Mouse (Mus musculus) cerebellum, adult 9-10 months (tissue): ENCODE data around the gene Wdr61.
A peak's percentile ranks its signal among the peaks of the same experiment; 100 is the strongest.

Experiments
- DNase-seq: peaks from one replicate; pipeline ENCODE4 v3.0.0; 2022

Wdr61 gene

DNA sequence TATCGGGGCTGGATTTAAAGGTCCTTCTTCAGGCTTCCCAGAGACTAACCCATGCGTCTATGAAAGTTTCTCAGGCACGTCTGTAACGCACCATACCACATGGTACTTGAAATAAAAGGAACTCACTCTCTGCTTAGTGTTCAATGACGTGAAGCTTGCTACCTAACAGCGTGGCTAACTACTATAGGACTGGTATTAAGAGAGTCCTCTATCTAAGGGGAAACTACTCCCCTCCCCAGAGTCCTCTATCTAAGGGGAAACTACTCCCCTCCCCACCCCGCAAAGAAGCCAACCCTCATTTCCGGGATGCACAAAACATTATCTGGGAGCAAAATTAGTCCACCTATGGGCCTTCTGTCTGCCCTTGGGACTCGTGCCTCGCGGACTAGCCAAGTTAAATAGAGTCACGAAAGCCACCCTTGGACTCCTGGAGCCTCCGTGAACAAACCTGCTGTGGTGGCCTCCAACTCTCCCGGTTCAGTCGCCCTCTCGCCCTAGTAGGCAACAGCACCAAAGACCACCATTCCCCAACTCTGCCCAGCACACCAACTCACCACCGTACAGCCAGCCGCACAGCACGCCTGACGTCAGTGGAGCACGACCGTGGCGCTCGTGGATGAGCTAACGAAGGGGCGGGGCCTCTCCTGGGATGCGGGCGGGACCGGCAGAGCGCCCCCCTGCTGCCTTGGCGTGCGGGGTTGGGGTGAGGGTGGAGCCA lies at the start of gene Wdr61:
Gene Wdr61, minus strand, starts transcription at position 599 of the 718 bp plus-strand sequence.
- peak; percentile 96 for DNase-seq

- no peak for DNase-seq
Measured at GRCm38 (mm10) chr9:54784003-54784402, 49.7 kb upstream of the Wdr61 start.

DNA sequence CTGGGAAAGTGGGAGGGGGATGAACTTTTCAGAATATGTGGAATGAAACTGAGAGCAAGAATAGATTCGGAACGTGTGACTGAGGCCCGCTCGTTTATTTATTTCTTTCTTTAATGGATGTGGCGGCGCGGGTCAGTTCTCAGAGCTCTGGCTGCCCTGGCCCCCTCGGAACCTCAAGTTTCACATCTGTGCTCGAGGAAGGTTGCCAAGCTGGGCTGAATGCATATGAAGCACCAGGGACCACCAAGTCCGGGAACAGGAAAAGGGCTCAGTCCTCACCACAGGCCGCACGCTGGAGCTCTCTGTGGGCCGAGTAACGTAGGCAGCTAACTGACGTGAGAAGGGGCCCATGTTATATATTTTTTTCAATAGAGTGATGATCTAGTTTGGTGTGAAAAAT lies 48.2 kb upstream of the Wdr61 start:
- no peak for DNase-seq

GRCm38 (mm10) chr9:54779280-54779679 lies 45.0 kb upstream of the Wdr61 start:
- no peak for DNase-seq

DNA sequence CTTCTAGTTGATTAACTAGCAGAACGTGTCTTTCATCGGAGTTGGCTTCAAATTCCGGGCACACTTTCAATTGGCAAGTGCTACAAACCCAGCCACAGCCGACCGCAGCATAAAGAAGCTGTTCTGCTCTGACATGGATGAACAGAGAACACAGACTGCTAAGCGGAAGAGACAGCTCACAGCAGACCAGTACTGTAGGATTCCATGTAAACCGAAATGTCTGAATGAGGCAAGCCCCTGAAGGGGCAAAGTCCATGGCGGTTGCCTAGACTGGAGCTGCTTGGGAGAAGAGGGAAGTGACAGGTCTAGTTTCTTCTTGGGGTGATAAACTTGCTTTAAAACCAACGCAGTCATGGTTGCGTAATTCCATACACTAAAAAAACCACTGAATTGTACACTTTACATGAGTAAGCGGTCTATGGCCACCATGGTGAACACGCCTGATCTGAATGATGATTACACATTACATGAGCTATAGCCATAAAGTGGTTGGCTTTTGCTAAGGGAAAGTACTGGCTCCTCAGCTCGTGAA lies 42.2 kb upstream of the Wdr61 start:
- no peak for DNase-seq

GRCm38 (mm10) chr9:54770140-54770780 lies 35.9 kb upstream of the Wdr61 start:
- no peak for DNase-seq

DNA sequence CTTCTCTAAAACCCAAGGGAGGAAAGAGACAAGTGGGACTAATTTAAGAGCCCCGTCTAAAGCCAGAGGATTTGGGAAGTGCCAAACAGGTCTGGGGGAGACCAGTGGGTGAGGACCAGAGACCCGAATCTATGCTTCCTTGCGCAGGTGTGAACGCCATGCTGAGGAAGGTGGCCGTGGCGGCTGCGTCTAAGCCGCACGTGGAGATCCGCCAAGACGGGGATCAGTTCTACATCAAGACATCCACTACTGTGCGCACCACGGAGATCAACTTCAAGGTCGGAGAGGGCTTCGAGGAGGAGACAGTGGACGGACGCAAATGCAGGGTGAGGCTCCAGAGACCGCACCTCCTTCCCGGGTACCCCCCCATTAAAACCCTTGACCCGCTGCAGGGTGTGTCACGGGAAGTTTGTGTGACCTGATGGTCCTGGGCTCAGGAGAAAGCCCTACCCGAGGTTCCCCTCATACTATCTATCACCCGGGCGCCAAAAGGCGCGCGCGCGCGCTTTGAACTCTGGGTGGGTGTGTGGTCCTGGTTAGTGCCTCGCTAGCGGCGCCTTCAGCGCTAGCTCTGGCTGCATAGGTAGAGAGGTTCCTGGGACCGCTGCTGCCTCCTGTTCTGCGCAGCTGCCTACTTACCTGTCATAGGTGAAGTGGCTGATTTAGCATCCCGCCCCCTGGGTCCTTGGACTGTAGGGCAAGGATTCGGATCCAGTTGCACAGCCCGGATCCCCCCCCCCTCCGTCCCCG lies 31.2 kb upstream of the Wdr61 start:
- DNase-seq, result no peak

- no peak for DNase-seq
Measured at GRCm38 (mm10) chr9:54764561-54765217, 30.4 kb upstream of the Wdr61 start, which contains the start of gene Crabp1. Gene Crabp1, plus strand, starts transcription at chr9:54764748.

DNA sequence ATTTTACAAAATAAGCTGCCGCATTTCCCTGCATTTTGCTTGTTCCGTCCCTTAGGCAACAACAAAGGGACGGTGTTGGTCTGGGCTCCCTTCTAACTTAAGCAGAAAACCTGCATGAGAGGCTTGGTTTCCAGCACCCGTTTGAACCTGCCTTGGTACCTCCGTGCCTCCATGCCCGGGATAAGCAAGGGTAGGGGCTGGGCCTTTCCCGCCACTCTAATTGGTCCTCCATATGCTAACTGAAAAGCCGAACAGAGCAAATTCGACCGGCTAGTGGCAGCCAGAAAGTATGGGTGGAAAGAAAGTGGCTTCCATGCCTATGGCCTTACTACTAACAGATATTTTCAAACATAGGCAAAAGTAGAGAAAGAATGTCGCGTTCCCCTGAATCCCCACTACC lies 29.8 kb upstream of the Wdr61 start:
- no peak for DNase-seq

- no peak for DNase-seq
Measured at GRCm38 (mm10) chr9:54759592-54759991, 25.3 kb upstream of the Wdr61 start.

DNA sequence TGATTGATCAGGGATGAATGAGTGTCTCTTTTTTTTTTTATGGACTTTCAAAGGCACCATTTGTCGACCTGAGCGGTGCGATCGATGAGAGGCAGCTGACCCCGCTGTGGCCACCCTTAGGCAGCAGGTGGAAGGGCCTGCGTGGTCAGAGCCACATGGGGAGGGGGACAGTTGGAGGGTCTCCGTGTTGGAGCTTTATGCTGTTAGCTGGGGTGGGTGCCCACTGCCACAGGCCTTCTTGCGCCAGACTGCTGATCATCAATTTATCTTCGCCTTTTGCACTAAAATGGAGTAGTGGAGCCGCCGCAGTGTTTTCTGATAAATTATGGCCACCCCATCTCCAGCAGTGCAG lies 18.6 kb upstream of the Wdr61 start:
- DNase-seq, result no peak

DNA sequence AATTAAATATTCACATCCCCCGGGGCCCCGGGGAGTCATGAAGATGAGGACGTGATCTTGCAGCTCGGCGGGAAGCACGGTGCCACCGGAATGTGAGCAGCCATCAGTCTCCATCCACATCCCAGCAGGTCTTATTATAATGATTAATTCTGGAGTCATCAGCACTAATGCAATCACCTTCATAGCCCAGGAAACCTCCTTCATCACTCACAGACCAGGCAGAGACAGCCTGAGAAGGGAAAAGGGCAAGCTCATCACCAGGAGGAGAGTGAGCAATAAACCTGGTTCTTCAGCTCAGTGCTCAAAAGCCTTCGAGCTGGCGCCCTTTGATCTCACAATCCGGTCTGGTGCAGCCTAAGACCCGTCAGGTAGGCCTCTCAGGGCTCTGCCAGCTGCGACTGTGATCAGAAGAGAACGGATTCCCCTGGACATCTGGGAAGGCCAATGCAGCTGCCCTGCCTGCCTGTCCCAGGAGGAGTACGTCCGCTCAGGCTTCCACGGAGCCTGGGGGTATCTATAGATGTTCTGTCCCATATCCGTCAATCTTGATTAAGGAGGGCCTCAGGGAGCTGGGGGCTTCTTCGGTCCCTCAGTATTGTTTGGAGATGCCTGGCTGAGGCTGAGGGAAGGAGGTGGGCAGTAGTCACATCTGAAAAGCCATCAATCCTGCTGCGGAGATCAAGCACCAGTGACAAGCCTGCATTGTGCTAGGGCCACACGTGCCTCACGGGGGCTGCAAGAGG lies 18.1 kb upstream of the Wdr61 start:
- no peak for DNase-seq

DNA sequence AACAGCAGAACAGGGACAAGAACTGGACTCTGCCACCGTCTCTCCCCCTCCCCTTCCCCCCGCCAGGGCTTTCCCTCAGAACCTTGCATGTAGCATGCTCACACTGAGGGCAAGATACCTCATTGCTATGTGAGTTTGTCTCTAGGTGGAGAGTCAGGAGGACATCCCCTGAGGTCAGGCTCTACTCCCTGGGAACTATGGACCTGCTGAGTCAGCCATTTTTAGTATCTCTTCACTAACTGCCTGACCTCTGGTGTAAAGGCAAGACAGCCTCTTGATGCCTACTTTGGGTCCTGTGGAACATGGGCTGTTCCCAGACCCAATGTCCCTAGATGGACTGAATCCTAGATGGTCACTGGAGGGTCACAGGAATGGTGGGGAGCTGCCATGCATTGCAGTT lies 17.4 kb upstream of the Wdr61 start:
- DNase-seq, result no peak

DNA sequence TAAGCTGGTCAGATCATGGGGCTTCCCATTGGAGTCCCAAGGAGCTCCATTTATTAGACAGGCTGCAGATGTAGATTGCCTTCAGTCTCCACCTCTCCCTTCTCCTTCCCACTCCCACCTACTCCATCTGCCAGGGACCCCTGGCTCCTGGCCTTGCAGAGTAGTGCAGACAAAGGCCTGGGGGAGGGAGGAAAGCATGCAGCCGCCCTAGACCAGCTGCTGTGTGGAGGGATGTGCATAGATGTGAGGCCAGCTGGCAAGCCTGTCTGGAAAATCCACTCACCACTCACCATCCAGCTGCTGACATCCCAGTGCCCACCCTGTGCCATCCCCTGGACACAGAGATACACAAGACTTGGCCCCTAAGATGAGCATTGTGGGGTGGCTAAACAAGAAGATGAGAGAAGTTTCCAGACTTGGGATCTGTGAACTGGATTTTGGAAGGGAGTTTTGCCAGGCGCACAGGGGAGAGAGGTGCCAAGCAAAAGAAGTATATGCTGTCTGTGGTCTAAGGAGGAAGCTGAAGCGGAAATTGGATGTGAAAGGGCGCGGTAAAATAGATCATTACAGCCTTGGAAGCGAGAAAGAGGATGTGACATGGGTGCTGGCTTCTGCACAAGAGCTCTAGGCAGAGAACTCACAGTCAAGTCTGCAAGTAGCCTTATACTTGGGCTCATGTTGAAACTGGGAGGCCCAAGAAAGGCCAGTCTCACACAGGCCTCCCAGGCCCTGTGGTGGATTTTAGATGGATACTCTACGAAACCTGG lies 16.1 kb upstream of the Wdr61 start:
- DNase-seq, result no peak

DNA sequence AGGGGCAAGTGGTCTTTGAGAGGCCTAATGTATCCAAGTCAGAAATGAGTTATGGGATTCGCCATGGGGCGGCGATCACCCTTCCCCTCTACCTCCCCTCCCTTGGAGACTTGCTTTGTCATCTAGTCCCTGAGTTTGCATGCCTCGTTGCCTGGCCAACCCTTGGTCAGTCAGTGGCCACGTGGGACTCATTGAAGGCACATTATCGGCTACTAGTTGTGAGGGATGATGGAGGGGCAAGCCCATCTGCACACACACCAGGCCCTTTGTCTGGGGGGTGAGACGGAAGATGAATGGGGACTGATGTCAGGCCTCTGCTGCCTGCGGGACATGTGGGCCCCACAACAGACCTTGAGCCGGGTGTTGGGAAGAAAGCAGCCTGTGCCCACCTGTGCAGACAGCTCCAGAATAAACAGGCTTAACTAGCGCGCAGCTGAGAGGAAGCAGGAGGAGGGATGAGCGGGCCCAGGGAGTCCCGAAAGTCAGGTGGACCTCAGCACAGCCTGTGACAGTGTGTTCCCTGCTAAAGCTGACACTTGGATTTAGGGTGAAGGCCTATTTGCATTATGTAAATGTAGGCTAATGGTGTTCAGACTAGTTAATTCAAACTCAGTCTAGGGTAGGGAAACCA lies 11.5 kb upstream of the Wdr61 start:
- DNase-seq, result no peak

DNA sequence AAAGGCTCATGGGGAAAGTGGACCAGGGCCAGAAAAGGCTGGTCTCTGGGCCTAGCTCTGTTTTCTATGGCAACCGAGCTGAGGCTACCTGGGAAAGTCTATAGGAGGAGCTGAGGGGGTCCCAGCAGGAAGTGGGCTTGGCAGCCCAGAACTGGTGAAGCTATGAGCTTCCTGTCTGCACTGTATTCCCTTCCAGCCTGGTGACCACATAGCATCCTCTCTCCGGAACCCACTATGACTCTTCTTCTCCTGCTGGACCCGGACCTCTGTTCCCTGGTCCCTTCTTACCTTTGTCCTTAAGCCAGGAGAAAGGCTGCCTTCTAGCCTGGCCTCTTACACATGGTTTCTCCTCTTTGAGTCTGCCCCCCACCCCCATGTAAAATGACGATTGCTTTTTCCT lies 9.6 kb upstream of the Wdr61 start:
- DNase-seq, result no peak

- no peak for DNase-seq
Measured at GRCm38 (mm10) chr9:54738376-54738775, 4.1 kb upstream of the Wdr61 start.

DNA sequence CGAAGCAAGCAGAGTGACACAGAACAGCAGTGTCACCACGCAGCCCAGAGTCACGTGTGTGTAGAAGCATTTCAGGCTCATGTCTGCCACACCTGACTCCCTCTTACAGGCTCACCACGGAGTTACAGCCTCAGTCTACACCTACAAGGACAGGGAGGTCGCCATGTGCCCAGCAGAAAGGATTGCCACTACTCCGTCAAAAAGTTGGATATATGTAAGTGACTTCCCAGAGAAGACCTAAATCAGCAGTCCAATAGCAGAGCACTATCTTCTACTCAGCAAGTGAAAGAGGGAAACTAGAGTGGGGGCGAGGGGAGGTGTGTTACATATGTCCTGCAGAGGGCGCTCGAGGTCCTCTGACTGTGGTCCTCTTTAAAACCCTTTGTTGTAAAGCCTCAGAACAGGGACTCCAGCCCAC lies 2.0 kb upstream of the Wdr61 start:
- peak; percentile 42 for DNase-seq

GRCm38 (mm10) chr9:54734639-54735252 lies 427 bp upstream of the Wdr61 start:
- DNase-seq, result peak; percentile 26

DNA sequence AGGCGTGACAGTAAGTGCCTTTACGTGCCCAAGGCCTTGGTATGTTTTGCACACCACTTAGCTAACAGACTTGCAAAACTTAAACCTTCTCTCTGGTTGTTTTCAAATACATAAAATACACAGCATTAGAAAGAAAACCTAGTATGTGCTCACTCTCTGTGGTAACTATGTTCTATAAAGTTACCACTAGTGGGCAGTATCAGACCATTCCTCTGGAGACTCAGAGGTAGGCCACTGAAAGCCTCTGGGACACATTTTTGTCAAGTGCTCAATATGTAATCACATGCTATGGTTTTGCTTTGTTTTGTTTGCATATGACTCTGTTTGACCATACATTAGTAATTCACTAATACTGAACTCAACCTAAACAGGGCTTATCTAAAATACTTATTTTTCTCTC lies 2.2 kb downstream of the Wdr61 start:
- no peak for DNase-seq

DNA sequence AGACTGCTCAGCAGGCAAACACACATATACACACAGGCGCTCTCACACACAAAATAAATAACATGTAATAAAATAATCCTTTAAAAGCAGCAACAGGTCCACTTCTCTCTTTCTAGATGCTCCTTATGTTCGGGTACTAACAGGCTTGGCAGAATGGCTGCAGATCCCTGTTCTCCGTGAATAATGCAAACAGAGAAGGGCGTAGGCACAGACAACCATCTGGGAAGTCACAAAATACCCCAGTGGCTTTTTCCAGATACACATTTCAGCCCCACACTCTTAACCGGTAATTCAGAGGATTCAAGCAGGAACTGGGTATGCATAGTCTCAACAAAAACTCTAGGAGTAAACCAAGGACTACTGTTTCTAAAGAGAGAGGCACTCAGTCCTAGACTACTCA lies 8.0 kb downstream of the Wdr61 start:
- no peak for DNase-seq
